Mouse (Mus musculus) retina, embryonic 14.5 days (tissue): ENCODE data around the gene Lsmem1.
"Not testable (repeated sequence)": the region's sequence is repeated elsewhere in the genome, so short reads cannot be mapped to it uniquely, and the experiment has no call there.

Experiments
- DNase-seq: peaks from one replicate; pipeline ENCODE4 v3.0.0-alpha.2; 2015; ENCODE audit warnings: low spot score

Gene Lsmem1

GRCm38 (mm10) chr12:40214888-40215876 is 15.9 kb upstream of the Lsmem1 start:
- DNase-seq: no peak

DNA sequence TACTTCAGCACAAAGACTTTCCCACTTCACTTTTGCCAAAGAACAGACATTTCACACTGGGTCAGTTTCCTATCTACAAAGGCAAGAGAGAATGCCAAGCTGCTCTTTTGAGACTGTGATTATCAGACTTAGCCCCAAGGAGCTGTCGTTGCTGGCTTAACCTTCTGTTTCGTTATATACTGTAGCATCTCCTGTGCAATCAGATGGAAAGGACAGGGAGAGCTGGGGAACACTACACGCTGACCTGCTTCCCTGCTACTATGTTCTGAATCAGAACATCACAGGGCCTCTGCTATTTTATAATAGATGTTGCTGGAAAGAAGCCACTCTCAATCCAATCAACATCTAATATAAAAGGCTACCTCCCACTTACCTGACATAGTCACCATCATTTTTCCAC is 9.8 kb upstream of the Lsmem1 start:
- DNase-seq: no peak

DNA sequence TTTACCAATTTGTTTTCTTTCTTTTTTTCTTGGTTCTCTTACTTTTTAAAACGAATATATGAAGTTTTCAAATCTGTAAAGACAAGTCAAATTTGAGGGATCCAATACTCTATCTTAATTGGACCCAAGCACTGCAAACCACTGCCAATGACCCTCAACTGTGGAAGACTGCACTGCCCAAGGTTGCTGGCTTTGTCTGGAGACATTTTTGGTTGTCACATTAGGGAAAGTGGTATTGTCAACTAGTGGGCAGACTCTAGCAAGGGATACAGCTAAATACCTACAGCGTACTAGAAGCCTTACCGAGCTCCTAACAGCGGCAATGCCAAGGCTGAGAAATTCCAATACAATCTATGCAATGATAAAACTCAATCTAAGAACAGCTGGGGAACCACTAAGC is 8.6 kb upstream of the Lsmem1 start:
- no peak for DNase-seq

DNA sequence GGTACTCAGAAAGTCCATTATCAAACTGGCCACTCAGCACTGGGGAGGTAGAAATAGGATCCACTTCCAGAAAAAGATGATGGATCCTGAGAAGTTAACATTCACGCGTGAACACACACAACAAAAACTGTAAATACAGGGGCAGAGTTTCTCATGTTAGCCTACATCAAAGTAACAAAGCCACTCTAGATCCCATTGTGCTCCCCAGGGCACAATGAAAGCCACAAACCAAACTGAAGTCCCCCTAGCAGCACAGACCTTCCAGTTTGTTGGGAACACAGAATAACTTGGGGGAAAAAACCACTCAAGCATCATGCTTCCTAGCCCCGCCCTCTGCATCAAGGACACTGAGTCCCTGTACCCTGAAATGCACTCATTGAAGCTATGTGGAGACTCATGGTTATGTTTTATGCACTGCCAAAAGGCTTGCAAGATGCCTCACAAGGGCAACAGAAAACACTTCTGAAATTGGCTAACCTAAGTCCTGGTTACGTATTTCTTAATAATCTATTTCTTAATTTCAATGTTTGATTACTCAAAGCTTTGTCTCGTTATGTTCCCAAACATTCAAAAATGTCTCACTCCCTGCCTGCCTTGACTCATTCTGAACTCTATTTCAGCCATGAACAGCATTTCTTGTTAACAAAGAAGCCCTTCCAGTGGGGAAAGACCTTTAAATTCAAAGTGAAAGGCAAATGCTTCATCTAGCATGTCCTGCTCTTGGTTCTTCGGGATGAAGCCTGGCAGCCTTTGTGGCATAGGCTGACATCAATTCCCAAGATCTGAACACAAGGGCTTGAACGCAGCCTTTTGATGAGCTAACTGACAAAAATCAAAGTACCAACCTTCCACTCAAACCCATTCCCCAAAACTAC is 3.1 kb upstream of the Lsmem1 start:
- no peak for DNase-seq

GRCm38 (mm10) chr12:40200484-40201235 is 1.4 kb upstream of the Lsmem1 start:
- DNase-seq: no peak

DNA sequence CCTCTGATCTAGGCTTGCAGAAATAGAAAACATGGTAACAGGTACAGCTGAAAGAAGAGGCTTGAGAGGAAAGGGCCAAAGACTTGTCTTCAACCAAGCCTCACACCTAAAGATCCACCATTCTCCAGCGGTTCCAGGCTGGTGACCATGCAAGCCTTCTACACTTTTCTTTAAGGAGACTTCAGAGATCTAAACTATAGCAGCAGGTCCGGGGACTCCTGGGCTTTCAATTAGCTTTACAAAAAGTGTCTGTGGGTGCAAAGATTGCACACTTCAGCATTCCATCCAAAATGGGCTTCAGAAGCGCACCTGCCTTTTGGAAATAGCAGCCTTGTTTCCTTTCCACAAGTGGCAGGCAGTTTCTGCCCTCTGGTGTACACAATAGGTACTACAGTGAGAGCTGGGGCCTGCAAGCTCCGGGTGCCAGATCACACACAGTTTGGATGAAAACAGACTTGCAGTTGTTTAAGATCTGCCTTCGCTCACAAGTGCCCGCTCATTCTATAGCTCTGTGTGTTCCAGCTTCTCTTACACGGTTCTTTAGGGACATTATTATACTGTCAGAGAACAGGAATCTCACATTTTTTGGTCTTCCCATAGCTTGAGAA is 609 bp upstream of the Lsmem1 start:
- peak; percentile 77 for DNase-seq

DNA sequence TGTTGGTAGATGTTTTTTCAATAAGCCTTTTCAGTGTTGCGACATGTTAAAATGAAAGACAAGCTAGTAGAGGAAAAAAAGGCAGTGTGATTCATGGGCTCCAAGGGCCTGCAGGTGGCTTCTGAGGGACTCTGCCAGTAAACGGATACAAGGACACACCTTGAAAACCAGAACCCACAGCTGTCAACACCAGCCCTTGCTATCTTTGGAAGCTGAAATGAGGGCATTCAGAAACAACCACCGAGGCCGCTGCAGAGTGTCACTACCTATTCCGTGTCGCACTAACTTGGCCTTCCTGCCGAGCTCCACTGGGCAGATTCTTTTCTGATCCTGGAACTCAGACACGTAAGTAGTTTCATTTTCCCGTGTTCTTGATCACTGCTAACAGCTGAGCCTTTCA is 863 bp downstream of the Lsmem1 start:
- DNase-seq: no peak

DNA sequence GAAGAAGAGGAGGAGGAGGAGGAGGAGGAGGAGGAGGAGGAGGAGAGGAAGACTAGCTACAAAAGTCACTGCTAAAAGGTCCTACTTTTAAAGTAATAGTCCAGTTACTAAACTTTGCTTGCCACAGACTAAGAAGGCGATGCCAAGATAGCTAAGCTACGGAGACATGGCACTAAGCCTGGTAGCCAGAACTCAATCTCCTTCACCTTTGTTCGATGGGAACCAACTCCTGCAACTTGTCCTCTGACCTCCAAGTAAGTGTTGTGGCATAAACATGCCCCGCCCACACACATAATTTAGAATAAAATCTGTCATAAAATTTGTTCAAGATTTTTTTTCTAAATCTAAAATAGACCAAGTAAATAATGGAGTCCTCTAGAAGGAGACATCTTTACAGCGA is 1.3 kb downstream of the Lsmem1 start:
- no peak for DNase-seq

GRCm38 (mm10) chr12:40197511-40197910 is 1.8 kb downstream of the Lsmem1 start:
- DNase-seq: no peak

DNA sequence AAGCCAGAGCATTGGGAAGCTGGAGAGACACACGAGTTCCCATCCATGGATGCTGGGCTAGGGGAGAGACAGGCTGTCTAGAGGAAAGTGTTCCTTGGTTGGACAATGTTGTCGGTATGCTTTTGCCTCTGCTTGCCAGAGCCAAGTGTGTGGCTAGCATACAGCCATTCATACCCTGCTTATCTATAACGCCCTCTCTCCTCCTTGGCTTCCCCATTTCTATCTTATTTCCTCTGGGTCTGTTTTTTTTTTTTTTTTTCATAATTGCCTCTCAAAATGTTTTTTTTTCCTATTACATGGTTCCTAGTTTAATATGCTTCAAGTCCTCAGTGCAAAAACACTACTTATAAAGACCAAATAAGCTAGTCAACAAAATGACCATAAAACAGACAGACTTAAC is 13.8 kb downstream of the Lsmem1 start:
- no peak for DNase-seq

GRCm38 (mm10) chr12:40177089-40177488 is 22.2 kb downstream of the Lsmem1 start:
- DNase-seq: peak; percentile 51

- no peak for DNase-seq
Observed at GRCm38 (mm10) chr12:40176158-40176557, 23.1 kb downstream of the Lsmem1 start.

GRCm38 (mm10) chr12:40175171-40175570 is 24.1 kb downstream of the Lsmem1 start:
- not testable (repeated sequence) for DNase-seq

DNA sequence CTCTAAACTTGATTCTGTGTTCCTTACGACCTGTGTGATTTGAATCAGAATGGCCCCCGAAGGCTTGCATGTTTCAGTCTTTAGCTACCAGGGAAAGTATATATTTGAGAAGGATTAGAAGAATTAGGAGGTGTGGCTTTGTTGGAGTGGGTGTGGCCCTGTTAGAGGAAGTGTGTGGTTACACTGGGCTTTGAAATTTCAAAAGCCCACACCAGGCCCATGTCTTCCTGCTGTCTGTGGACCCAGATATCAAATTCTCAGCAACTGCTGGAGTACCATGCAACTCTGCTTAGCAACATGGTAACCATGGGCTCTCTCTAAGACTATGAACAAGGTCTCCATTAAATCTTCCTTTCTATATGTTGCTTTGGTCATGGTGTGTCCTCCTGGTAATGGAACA is 27.7 kb downstream of the Lsmem1 start:
- no peak for DNase-seq

DNA sequence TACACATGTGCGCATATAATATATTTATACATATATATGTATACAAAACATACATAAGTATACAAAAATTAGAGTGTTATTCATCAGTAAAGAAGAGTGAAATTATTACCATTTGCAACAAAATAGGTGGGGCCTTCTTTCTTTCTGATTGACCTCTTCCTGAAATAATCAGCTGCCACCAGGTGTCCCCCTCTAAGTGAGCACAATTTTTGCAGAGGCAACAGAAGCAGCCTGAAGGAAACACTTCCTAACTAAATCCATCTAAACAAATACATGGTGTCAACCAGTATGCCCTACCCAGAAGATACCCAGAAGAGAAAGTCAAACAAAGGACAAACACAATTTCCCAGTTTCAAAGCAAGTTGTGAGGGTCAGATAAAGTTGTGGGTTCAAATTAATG is 29.6 kb downstream of the Lsmem1 start:
- no peak for DNase-seq

DNA sequence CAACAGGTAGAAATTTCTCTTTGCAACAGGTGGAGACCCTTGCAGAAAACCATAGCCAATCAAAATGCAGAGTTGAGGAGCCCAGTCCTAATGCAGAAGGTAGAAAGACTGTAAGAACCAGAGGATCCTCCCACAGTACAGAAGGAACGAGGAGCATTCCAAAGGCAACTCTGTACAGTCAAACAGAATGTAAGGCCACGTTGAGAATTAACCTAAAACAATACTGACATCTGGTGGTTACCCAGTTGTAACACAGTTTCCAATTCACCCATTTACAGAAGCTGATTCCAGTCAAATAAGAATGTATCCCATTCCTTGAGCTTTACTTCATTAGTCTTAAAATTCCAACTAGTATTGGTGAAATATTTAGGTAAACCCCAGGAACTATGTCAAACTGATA is 34.7 kb downstream of the Lsmem1 start:
- peak; percentile 82 for DNase-seq

GRCm38 (mm10) chr12:40160777-40161176 is 38.5 kb downstream of the Lsmem1 start:
- no peak for DNase-seq

GRCm38 (mm10) chr12:40154188-40154587 is 45.1 kb downstream of the Lsmem1 start:
- no peak for DNase-seq

DNA sequence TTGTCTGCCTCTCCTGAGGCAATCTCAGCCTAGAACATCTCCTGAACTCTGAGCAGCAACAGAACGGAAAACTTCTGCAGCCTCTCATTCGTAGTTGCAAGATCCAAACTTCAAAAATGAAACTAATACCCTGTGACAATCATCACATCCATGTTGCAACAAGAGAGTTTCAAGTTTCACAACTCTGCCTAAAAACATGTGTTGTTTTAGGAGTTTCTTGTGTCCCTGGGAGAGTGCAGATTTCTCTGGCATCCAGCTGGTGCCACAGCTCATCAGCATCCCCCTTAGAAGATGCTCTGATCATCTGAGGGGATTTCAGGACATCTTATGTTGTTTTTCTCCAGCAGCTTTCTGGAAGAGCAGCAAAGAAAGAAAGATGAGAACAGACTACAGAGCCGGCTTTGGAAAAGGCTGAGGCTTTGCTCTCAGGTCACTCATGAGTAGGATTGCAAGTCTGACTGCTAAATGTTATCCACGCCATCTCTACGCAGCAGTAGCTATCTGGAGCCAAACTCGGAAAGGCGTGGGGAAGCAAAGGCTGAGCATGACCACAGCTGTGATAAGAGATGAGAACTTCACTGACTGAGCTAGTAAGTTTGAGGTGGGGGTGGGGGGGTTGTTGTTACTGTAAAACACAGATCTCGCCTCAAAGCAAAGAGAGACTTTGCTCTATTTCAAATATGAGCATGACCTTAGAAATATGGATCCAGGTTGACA is 46.8 kb downstream of the Lsmem1 start:
- DNase-seq: no peak

- DNase-seq: no peak
Observed at GRCm38 (mm10) chr12:40147319-40147718, 52.0 kb downstream of the Lsmem1 start.

- DNase-seq: no peak
Observed at GRCm38 (mm10) chr12:40146510-40146909, 52.8 kb downstream of the Lsmem1 start.
